In the genomic region with DNA sequence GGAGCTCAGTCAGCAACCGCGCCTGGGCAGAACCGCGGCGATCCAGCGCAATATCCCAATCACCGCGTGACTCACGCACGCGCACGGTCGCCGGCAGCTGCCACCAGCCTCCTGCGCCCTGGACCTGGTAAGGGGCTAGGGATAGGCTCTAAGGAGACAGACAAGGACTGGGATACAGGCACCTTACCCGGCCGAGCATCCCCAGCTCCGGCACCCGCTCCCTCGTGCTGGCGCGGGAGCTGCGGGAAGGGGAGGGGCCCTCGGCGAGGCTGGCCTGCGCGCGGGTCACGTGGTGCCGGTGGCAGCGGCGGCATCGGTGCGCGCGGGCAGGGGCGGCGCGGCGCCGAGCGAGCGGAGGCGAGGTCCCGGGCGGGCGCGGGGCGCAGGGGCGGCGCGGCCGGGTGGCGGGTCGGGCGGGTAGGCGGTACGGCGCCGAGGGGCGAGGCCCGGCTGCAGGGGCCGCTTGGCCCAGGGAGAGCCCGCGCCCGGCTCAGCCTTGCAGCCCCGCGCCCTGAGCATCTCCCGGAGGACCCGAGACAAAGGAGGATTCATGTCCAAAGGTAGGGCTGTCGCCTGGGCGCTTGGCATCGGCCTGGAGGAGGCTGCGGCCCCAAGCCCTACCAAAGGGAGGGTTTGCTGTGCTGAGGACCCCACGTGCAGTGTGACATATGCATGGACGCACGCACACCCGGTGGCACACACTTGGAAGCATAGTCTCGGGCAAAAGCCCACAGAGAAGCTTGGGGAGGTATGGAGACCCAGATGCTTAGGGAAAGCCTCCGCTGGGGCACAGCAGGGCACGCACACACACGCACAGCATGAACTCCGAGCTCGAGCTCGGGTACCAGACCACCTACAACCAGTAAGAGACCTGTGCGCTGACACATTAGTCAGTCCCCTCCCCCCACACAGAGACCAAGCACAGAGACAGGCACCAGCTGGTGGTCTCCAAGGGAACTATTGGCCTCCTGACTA, we compare ENCODE assay signal across 8 mouse cellular contexts. TPM values are rescaled to one million over a fixed set of nuclear protein-coding genes. Genes with fewer than 3 reads are reported as not detected.
DNase-seq lines count a peak whose midpoint lies in the region; ATAC-seq lines count a peak whose summit lies in the region.

No protein-coding gene starts in this region.

- peak overlapping the region; percentile 62 for H3K4me3 ChIP-seq in kidney, embryonic 14.5 days (ENCODE audit: low read length)
- peak overlapping the region; percentile 61 for H3K4me3 ChIP-seq in embryonic facial prominence, embryonic 14.5 days (ENCODE audit: low read depth, low read length)
- peak overlapping the region; percentile 53 for H3K4me3 ChIP-seq in intestine, embryonic 15.5 days (replicated peaks)
- H3K4me3 ChIP-seq in liver, embryonic 11.5 days (ENCODE audit: low read depth, low read length), result peak overlapping the region; percentile 57

- H3K9ac ChIP-seq in kidney, embryonic 14.5 days (ENCODE audit: low read depth, low read length), result peak overlapping the region; percentile 67
- peak overlapping the region; percentile 69 for H3K9ac ChIP-seq in embryonic facial prominence, embryonic 14.5 days (ENCODE audit: low read depth, low read length)
- H3K9ac ChIP-seq in intestine, embryonic 15.5 days, result peak overlapping the region; percentile 43
- peak overlapping the region; percentile 52 for H3K9ac ChIP-seq in liver, embryonic 11.5 days (ENCODE audit: low read depth, low read length)

- peaks cover 9% of the 10 kb centered on the region; the same call in 1 of the 2 replicates for H3K4me1 ChIP-seq in kidney, embryonic 14.5 days (ENCODE audit: control insufficient read depth, insufficient read depth, low read length)
- H3K4me1 ChIP-seq in embryonic facial prominence, embryonic 14.5 days (ENCODE audit: control insufficient read depth, insufficient read depth, low read length), result peaks cover 9% of the 10 kb centered on the region
- peaks cover 10% of the 10 kb centered on the region; the same call in 1 of the 2 replicates for H3K4me1 ChIP-seq in intestine, embryonic 15.5 days (replicated peaks)
- peaks cover 7% of the 10 kb centered on the region; the same call in 1 of the 2 replicates for H3K4me1 ChIP-seq in liver, embryonic 11.5 days (replicated peaks; ENCODE audit: control insufficient read depth, insufficient read depth, low read length)

- no peak for DNase-seq in kidney, postnatal 25 days
- DNase-seq in adrenal gland, postnatal 25 days, result peak; percentile 70
- DNase-seq in embryonic facial prominence, embryonic 14.5 days (ENCODE audit: low spot score), result peak; percentile 61
- no peak for DNase-seq in liver, embryonic 11.5 days (ENCODE audit: low spot score)
- DNase-seq in right cerebral cortex, postnatal 10 days (ENCODE audit: low spot score in 2 of 2), result peak; percentile 84 to 86
- DNase-seq in spleen, postnatal 14 days (ENCODE audit: low spot score in 2 of 2), result no peak

- peaks cover 19% of the 10 kb centered on the region for H3K27me3 ChIP-seq in kidney, embryonic 14.5 days (ENCODE audit: control insufficient read depth, insufficient read depth, low read length)
- peaks cover 21% of the 10 kb centered on the region for H3K27me3 ChIP-seq in embryonic facial prominence, embryonic 14.5 days (replicated peaks; ENCODE audit: control insufficient read depth, insufficient read depth, low read length)
- peaks cover 55% of the 10 kb centered on the region for H3K27me3 ChIP-seq in intestine, embryonic 15.5 days (replicated peaks)
- peaks cover 55% of the 10 kb centered on the region for H3K27me3 ChIP-seq in liver, embryonic 11.5 days (replicated peaks; ENCODE audit: control insufficient read depth, insufficient read depth, low read length)

- peak overlapping the region; percentile 99 for H3K4me2 ChIP-seq in kidney, embryonic 14.5 days (replicated peaks; ENCODE audit: low read depth, low read length)
- peak overlapping the region; percentile 97 for H3K4me2 ChIP-seq in embryonic facial prominence, embryonic 14.5 days (ENCODE audit: low read depth, low read length)
- H3K4me2 ChIP-seq in intestine, embryonic 15.5 days (replicated peaks), result peak overlapping the region; percentile 97
- H3K4me2 ChIP-seq in liver, embryonic 11.5 days, result peak overlapping the region; percentile 79

- H3K27ac ChIP-seq in kidney, embryonic 14.5 days (ENCODE audit: low read depth, low read length), result no peak overlapping the region
- H3K27ac ChIP-seq in embryonic facial prominence, embryonic 14.5 days (replicated peaks; ENCODE audit: low read depth, low read length), result no peak overlapping the region; the same call in 1 of the 2 replicates
- 0 out of 2 replicates have a peak overlapping the region, but pooled peaks have one; percentile 3 for H3K27ac ChIP-seq in intestine, embryonic 15.5 days
- no peak overlapping the region for H3K27ac ChIP-seq in liver, embryonic 11.5 days (ENCODE audit: low read depth, low read length)

- H3K9me3 ChIP-seq in kidney, embryonic 14.5 days (ENCODE audit: control insufficient read depth, low read length), result no peaks in the 10 kb centered on the region
- no peaks in the 10 kb centered on the region for H3K9me3 ChIP-seq in embryonic facial prominence, embryonic 14.5 days (ENCODE audit: control insufficient read depth, low read length)
- no peaks in the 10 kb centered on the region for H3K9me3 ChIP-seq in intestine, embryonic 15.5 days
- H3K9me3 ChIP-seq in liver, embryonic 11.5 days (ENCODE audit: control insufficient read depth, low read length), result no peaks in the 10 kb centered on the region

- no peaks in the 10 kb centered on the region for H3K36me3 ChIP-seq in kidney, embryonic 14.5 days (ENCODE audit: control insufficient read depth, insufficient read depth, low read length)
- no peaks in the 10 kb centered on the region for H3K36me3 ChIP-seq in embryonic facial prominence, embryonic 14.5 days (ENCODE audit: control insufficient read depth, insufficient read depth, low read length)
- no peaks in the 10 kb centered on the region for H3K36me3 ChIP-seq in intestine, embryonic 15.5 days
- H3K36me3 ChIP-seq in liver, embryonic 11.5 days (ENCODE audit: control insufficient read depth, insufficient read depth, low read length), result no peaks in the 10 kb centered on the region

- under 1% methylated on average over 86 of the region's 86 CpGs for WGBS in kidney, embryonic 14.5 days
- 0% methylated on average over 39 of the region's 86 CpGs for WGBS in embryonic facial prominence, embryonic 14.5 days
- 1% methylated on average over 61 of the region's 86 CpGs for WGBS in intestine, embryonic 15.5 days
- WGBS in liver, embryonic 11.5 days, result 2% methylated on average over 79 of the region's 86 CpGs

- peak; percentile 68 for ATAC-seq in kidney, embryonic 14.5 days (ENCODE audit: low FRiP score, low TSS enrichment)
- ATAC-seq in embryonic facial prominence, embryonic 14.5 days (ENCODE audit: low read depth), result peak; percentile 59
- peak; percentile 46 for ATAC-seq in intestine, embryonic 15.5 days
- ATAC-seq in liver, embryonic 11.5 days (replicated peaks; ENCODE audit: low FRiP score), result no peak

RNA-seq across cellular contexts. Expression of gene Sept3, which starts 0.5 kb away (rescaled TPM):
- polyA plus RNA-seq in kidney, embryonic 14.5 days (2014; fragmentation: Nextera tagmentation; extraction: Ambion mirVana), result 8.6 and 15.8 TPM in 2 replicates
- 3.0 and 4.3 TPM in 2 replicates for total RNA-seq in adrenal gland, postnatal 25 days (2021)
- polyA plus RNA-seq in embryonic facial prominence, embryonic 14.5 days (2014; fragmentation: Nextera tagmentation; extraction: Ambion mirVana), result 13.7 and 16.7 TPM in 2 replicates
- polyA plus RNA-seq in intestine, embryonic 15.5 days (2015; fragmentation: Nextera tagmentation; extraction: Ambion mirVana), result 8.6 and 10.2 TPM in 2 replicates
- polyA plus RNA-seq in liver, embryonic 11.5 days (2014; fragmentation: Nextera tagmentation; extraction: Ambion mirVana), result 7.1 and 7.4 TPM in 2 replicates

RNA-seq across cellular contexts. Expression of gene 1500009C09Rik, which starts 23.0 kb away (rescaled TPM):
- polyA plus RNA-seq in kidney, embryonic 14.5 days (2014; fragmentation: Nextera tagmentation; extraction: Ambion mirVana), result not detected in 2 replicates
- total RNA-seq in adrenal gland, postnatal 25 days (2021), result 0.62 TPM in 1 of 2 replicates, not detected in the other
- polyA plus RNA-seq in embryonic facial prominence, embryonic 14.5 days (2014; fragmentation: Nextera tagmentation; extraction: Ambion mirVana), result 0.25 TPM in 1 of 2 replicates, not detected in the other
- polyA plus RNA-seq in intestine, embryonic 15.5 days (2015; fragmentation: Nextera tagmentation; extraction: Ambion mirVana), result 0.13 TPM in 1 of 2 replicates, not detected in the other
- not detected in 2 replicates for polyA plus RNA-seq in liver, embryonic 11.5 days (2014; fragmentation: Nextera tagmentation; extraction: Ambion mirVana)

RNA-seq across cellular contexts. Expression of gene Wbp2nl, which starts 23.5 kb away (rescaled TPM):
- 0.23 and 0.65 TPM in 2 replicates for polyA plus RNA-seq in kidney, embryonic 14.5 days (2014; fragmentation: Nextera tagmentation; extraction: Ambion mirVana)
- not detected in 2 replicates for total RNA-seq in adrenal gland, postnatal 25 days (2021)
- polyA plus RNA-seq in embryonic facial prominence, embryonic 14.5 days (2014; fragmentation: Nextera tagmentation; extraction: Ambion mirVana), result 0.20 TPM in 1 of 2 replicates, not detected in the other
- 0.11 and 0.13 TPM in 2 replicates for polyA plus RNA-seq in intestine, embryonic 15.5 days (2015; fragmentation: Nextera tagmentation; extraction: Ambion mirVana)
- polyA plus RNA-seq in liver, embryonic 11.5 days (2014; fragmentation: Nextera tagmentation; extraction: Ambion mirVana), result 0.25 and 0.58 TPM in 2 replicates

RNA-seq across cellular contexts. Expression of gene Cenpm, which starts 30.7 kb away (rescaled TPM):
- 83.3 and 116 TPM in 2 replicates for polyA plus RNA-seq in kidney, embryonic 14.5 days (2014; fragmentation: Nextera tagmentation; extraction: Ambion mirVana)
- total RNA-seq in adrenal gland, postnatal 25 days (2021), result 5.9 and 7.5 TPM in 2 replicates
- polyA plus RNA-seq in embryonic facial prominence, embryonic 14.5 days (2014; fragmentation: Nextera tagmentation; extraction: Ambion mirVana), result 51.7 and 63.5 TPM in 2 replicates
- 46.0 and 49.1 TPM in 2 replicates for polyA plus RNA-seq in intestine, embryonic 15.5 days (2015; fragmentation: Nextera tagmentation; extraction: Ambion mirVana)
- polyA plus RNA-seq in liver, embryonic 11.5 days (2014; fragmentation: Nextera tagmentation; extraction: Ambion mirVana), result 56.5 and 58.8 TPM in 2 replicates

RNA-seq across cellular contexts. Expression of gene Tnfrsf13c, which starts 51.0 kb away (rescaled TPM):
- 0.12 and 0.13 TPM in 2 replicates for polyA plus RNA-seq in kidney, embryonic 14.5 days (2014; fragmentation: Nextera tagmentation; extraction: Ambion mirVana)
- 0.21 TPM in 1 of 2 replicates, not detected in the other for total RNA-seq in adrenal gland, postnatal 25 days (2021)
- polyA plus RNA-seq in embryonic facial prominence, embryonic 14.5 days (2014; fragmentation: Nextera tagmentation; extraction: Ambion mirVana), result 0.17 and 0.40 TPM in 2 replicates
- polyA plus RNA-seq in intestine, embryonic 15.5 days (2015; fragmentation: Nextera tagmentation; extraction: Ambion mirVana), result 0.25 TPM in 1 of 2 replicates, not detected in the other
- 0.16 and 0.56 TPM in 2 replicates for polyA plus RNA-seq in liver, embryonic 11.5 days (2014; fragmentation: Nextera tagmentation; extraction: Ambion mirVana)

Comparison
In these comparisons a context has a peak if more than half of its experiments do, and no peak if none do; other contexts are left out.
1. DNase-seq: peak in adrenal gland, postnatal 25 days (single experiment), embryonic facial prominence, embryonic 14.5 days (single experiment) and right cerebral cortex, postnatal 10 days (2 of 2); none in kidney, postnatal 25 days (0 of 2), liver, embryonic 11.5 days (single experiment) and spleen, postnatal 14 days (0 of 2).
2. Peak in every context shown above with its lines, with median percentiles within 50 percentile points of each other: H3K4me2 ChIP-seq, H3K4me3 ChIP-seq and H3K9ac ChIP-seq.